Mouse (Mus musculus): ENCODE measurements around the gene Klf12. TPM values are rescaled to one million over a fixed set of nuclear protein-coding genes. Genes with fewer than 3 reads are reported as not detected.
A peak's percentile ranks its signal among the peaks of the same experiment; 100 is the strongest.

The Klf12 gene
- polyA plus RNA-seq, 1 experiment from 2014 or later: 39.7 TPM

GRCm38 (mm10) chr14:100105570-100105969 lies 178.9 kb downstream of the Klf12 start:
- no peaks in the 10 kb centered on the region for H3K27me3 ChIP-seq (ENCODE audit: control insufficient read depth, insufficient read depth, low read length)
- no peak overlapping the region for H3K27ac ChIP-seq (ENCODE audit: low read depth, low read length)
- ATAC-seq (replicated peaks; ENCODE audit: low FRiP score) (no peak), DNase-seq (ENCODE audit: low spot score) (no peak)
- H3K9me3 ChIP-seq (ENCODE audit: control insufficient read depth, low read length): no peaks in the 10 kb centered on the region
- peaks cover 11% of the 10 kb centered on the region; the same call in 1 of the 2 replicates for H3K4me1 ChIP-seq (replicated peaks; ENCODE audit: control insufficient read depth, insufficient read depth, low read length)
- no peak overlapping the region for H3K9ac ChIP-seq (ENCODE audit: low read length)
- H3K4me3 ChIP-seq (ENCODE audit: low read depth, low read length): no peak overlapping the region
- H3K36me3 ChIP-seq (ENCODE audit: control insufficient read depth, insufficient read depth, low read length): no peaks in the 10 kb centered on the region
- H3K4me2 ChIP-seq (ENCODE audit: low read depth, low read length, severe bottlenecking): no peak overlapping the region
- 89% methylated on average over 10 of the region's 10 CpGs for WGBS

DNA sequence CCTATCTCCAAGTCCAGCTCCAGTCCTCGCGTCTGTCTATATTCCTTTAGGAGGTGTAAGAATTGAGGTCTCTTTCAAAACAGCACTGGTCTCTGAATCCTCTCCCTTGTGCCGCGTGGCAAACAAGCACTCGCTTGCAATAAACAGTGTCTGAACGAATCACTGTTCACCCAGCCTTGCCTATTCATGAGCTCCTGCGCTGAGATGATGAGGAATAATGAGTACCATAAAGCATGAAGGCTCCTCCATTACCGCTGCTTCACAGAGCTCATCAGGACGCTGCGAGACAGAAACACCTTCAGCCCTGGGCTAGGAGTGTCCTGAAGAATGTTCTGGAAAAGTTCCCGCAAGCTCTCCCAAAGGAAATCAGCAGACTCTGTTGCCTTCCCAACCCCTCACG lies 179.7 kb downstream of the Klf12 start:
- no peak overlapping the region for H3K4me3 ChIP-seq (ENCODE audit: low read depth, low read length)
- no peaks in the 10 kb centered on the region for H3K36me3 ChIP-seq (ENCODE audit: control insufficient read depth, insufficient read depth, low read length)
- 67% methylated on average over 12 of the region's 12 CpGs for WGBS
- DNase-seq (ENCODE audit: low spot score): no peak
- H3K27me3 ChIP-seq (ENCODE audit: control insufficient read depth, insufficient read depth, low read length): no peaks in the 10 kb centered on the region
- H3K4me1 ChIP-seq (replicated peaks; ENCODE audit: control insufficient read depth, insufficient read depth, low read length): peaks cover 11% of the 10 kb centered on the region; the same call in 1 of the 2 replicates
- no peak overlapping the region for H3K9ac ChIP-seq (ENCODE audit: low read length)
- peak; percentile 54; the same call in 1 of the 2 replicates for ATAC-seq (replicated peaks; ENCODE audit: low FRiP score)
- H3K27ac ChIP-seq (ENCODE audit: low read depth, low read length): peak overlapping the region; percentile 46
- H3K4me2 ChIP-seq (ENCODE audit: low read depth, low read length, severe bottlenecking): no peak overlapping the region
- no peaks in the 10 kb centered on the region for H3K9me3 ChIP-seq (ENCODE audit: control insufficient read depth, low read length)

DNA sequence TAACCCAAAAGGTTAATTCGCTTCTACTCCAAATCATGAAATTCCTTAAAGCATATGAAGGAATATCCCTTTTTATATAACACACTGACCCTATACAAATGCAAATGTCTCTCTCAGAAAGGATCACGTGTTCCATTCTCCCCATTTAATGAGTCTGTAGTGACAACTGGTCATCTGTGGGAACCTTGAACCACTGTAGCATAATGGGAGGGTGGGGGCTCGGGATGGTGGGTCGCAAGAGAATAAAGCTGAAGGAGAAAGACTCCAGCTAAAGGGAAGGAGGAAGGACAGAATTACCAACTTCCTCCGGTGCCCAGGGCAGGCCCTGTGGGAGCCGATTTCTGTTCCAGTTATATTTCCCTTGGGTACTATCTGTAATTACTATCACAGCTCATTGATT lies 180.7 kb downstream of the Klf12 start:
- H3K36me3 ChIP-seq (ENCODE audit: control insufficient read depth, insufficient read depth, low read length): no peaks in the 10 kb centered on the region
- no peak overlapping the region for H3K4me2 ChIP-seq (ENCODE audit: low read depth, low read length, severe bottlenecking)
- no peaks in the 10 kb centered on the region for H3K9me3 ChIP-seq (ENCODE audit: control insufficient read depth, low read length)
- H3K4me1 ChIP-seq (replicated peaks; ENCODE audit: control insufficient read depth, insufficient read depth, low read length): peaks cover 6% of the 10 kb centered on the region; the same call in 1 of the 2 replicates
- H3K9ac ChIP-seq (ENCODE audit: low read length): no peak overlapping the region
- WGBS: 45% methylated on average over 6 of the region's 6 CpGs
- no peaks in the 10 kb centered on the region for H3K27me3 ChIP-seq (ENCODE audit: control insufficient read depth, insufficient read depth, low read length)
- no peak for DNase-seq (ENCODE audit: low spot score)
- no peak overlapping the region for H3K4me3 ChIP-seq (ENCODE audit: low read depth, low read length)
- peak; percentile 85 for ATAC-seq (replicated peaks; ENCODE audit: low FRiP score)
- H3K27ac ChIP-seq (ENCODE audit: low read depth, low read length): peak overlapping the region; percentile 46; the same call in 1 of the 2 replicates

- 57% methylated on average over 10 of the region's 10 CpGs for WGBS
- no peak overlapping the region for H3K27ac ChIP-seq (ENCODE audit: low read depth, low read length)
- ATAC-seq (replicated peaks; ENCODE audit: low FRiP score): no peak
Observed at GRCm38 (mm10) chr14:100097208-100098189, 187.0 kb downstream of the Klf12 start.

GRCm38 (mm10) chr14:100095730-100096129 lies 188.7 kb downstream of the Klf12 start:
- no peak overlapping the region for H3K9ac ChIP-seq (ENCODE audit: low read length)
- ATAC-seq (replicated peaks; ENCODE audit: low FRiP score) (no peak), DNase-seq (ENCODE audit: low spot score) (no peak)
- H3K9me3 ChIP-seq (ENCODE audit: control insufficient read depth, low read length): no peaks in the 10 kb centered on the region
- no peak overlapping the region for H3K27ac ChIP-seq (ENCODE audit: low read depth, low read length)
- H3K4me2 ChIP-seq (ENCODE audit: low read depth, low read length, severe bottlenecking): no peak overlapping the region
- no peaks in the 10 kb centered on the region; the same call in 1 of the 2 replicates for H3K4me1 ChIP-seq (replicated peaks; ENCODE audit: control insufficient read depth, insufficient read depth, low read length)
- no peaks in the 10 kb centered on the region for H3K27me3 ChIP-seq (ENCODE audit: control insufficient read depth, insufficient read depth, low read length)
- no peaks in the 10 kb centered on the region for H3K36me3 ChIP-seq (ENCODE audit: control insufficient read depth, insufficient read depth, low read length)
- WGBS: 80% methylated on average over 3 of the region's 3 CpGs
- no peak overlapping the region for H3K4me3 ChIP-seq (ENCODE audit: low read depth, low read length)

More at GRCm38 (mm10) chr14:100097208-100098189, 187.0 kb downstream of the Klf12 start:
- no peaks in the 10 kb centered on the region for H3K27me3 ChIP-seq (ENCODE audit: control insufficient read depth, insufficient read depth, low read length)
- H3K4me2 ChIP-seq (ENCODE audit: low read depth, low read length, severe bottlenecking): no peak overlapping the region
- H3K4me1 ChIP-seq (replicated peaks; ENCODE audit: control insufficient read depth, insufficient read depth, low read length): no peaks in the 10 kb centered on the region; the same call in 1 of the 2 replicates
- H3K9me3 ChIP-seq (ENCODE audit: control insufficient read depth, low read length): no peaks in the 10 kb centered on the region
- H3K36me3 ChIP-seq (ENCODE audit: control insufficient read depth, insufficient read depth, low read length): no peaks in the 10 kb centered on the region
- DNase-seq (ENCODE audit: low spot score): no peak
- no peak overlapping the region for H3K4me3 ChIP-seq (ENCODE audit: low read depth, low read length)
- no peak overlapping the region for H3K9ac ChIP-seq (ENCODE audit: low read length)

- Histone ChIP-seq H3K9ac (ENCODE audit: low read length) (no peak overlapping the region), H3K4me2 (ENCODE audit: low read depth, low read length, severe bottlenecking) (no peak overlapping the region), H3K27me3 (ENCODE audit: control insufficient read depth, insufficient read depth, low read length) (no peaks in the 10 kb centered on the region), H3K9me3 (ENCODE audit: control insufficient read depth, low read length) (no peaks in the 10 kb centered on the region), H3K27ac (ENCODE audit: low read depth, low read length) (no peak overlapping the region), H3K4me3 (ENCODE audit: low read depth, low read length) (no peak overlapping the region), H3K4me1 (replicated peaks; ENCODE audit: control insufficient read depth, insufficient read depth, low read length) (no peaks in the 10 kb centered on the region), H3K36me3 (ENCODE audit: control insufficient read depth, insufficient read depth, low read length) (no peaks in the 10 kb centered on the region)
- WGBS: 92% methylated on average over 1 of the region's 1 CpGs
- no peak for DNase-seq (ENCODE audit: low spot score)
- ATAC-seq (replicated peaks; ENCODE audit: low FRiP score): no peak
Observed at GRCm38 (mm10) chr14:100090517-100090916, 194.0 kb downstream of the Klf12 start.

DNA sequence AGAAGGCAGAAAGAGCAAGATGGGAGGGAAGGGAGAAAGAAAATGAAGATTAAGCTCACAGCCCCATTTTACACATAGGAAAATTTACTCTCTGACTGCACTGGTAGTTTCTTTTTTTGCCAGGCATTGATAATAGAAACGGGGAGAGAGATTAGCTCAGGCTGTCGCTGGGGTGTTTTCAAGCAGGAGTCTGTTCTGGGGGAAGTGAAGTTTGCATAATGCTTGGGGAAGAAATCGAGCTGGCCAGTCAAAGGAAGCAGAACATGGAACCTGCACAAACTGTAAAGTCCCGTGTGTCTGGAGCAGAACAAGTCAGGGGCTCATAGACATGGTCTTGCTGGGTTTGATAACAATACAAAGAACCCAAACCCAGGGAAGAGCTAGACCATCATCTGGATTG lies 204.9 kb downstream of the Klf12 start:
- no peak overlapping the region for H3K27ac ChIP-seq (ENCODE audit: low read depth, low read length)

DNA sequence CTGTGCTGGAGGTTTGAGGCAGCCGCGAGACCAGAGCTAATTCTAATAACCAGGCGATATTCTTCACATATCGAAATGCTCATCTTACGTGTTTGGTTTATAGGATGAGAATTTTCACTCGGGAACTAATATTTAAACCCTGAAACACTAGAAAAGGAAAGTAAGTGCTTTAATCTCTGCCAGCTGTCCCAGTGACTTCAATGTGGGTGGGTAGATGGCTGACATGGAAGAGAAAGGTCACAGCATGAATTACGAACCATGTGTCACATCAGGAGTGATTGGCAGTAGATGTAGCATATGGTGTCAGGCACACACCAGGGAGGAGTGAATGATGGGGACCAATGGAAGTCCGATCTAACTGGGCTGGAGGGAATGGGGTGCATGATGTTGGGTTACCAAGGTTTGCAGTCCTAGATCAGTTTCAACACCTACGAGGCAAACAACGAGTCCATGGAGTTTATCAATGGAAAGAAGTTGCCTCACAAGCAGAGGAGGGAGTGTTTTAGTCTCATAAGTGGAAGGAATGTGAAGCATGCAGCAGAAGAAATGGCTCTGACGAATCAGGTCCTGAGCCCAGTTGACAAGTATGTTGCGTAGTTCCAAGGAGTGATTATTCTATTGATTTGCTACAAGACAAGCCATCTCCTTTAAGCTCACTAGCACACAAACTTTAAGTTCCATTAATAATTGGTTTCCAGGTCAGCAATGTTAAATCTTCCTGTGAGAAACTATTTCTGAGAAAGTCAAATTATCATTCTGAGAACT lies 211.9 kb downstream of the Klf12 start:
- no peak for DNase-seq (ENCODE audit: low spot score)
- no peaks in the 10 kb centered on the region for H3K4me1 ChIP-seq (replicated peaks; ENCODE audit: control insufficient read depth, insufficient read depth, low read length)
- no peaks in the 10 kb centered on the region for H3K36me3 ChIP-seq (ENCODE audit: control insufficient read depth, insufficient read depth, low read length)
- WGBS: 76% methylated on average over 12 of the region's 12 CpGs
- H3K9ac ChIP-seq (ENCODE audit: low read length): no peak overlapping the region
- H3K9me3 ChIP-seq (ENCODE audit: control insufficient read depth, low read length): no peaks in the 10 kb centered on the region
- no peak overlapping the region for H3K4me2 ChIP-seq (ENCODE audit: low read depth, low read length, severe bottlenecking)
- no peak overlapping the region for H3K4me3 ChIP-seq (ENCODE audit: low read depth, low read length)
- no peak overlapping the region for H3K27ac ChIP-seq (ENCODE audit: low read depth, low read length)
- no peak for ATAC-seq (replicated peaks; ENCODE audit: low FRiP score)
- H3K27me3 ChIP-seq (ENCODE audit: control insufficient read depth, insufficient read depth, low read length): no peaks in the 10 kb centered on the region

More for the DNA sequence above, 204.9 kb downstream of the Klf12 start:
- H3K4me3 ChIP-seq (ENCODE audit: low read depth, low read length): no peak overlapping the region
- H3K36me3 ChIP-seq (ENCODE audit: control insufficient read depth, insufficient read depth, low read length): no peaks in the 10 kb centered on the region
- H3K4me1 ChIP-seq (replicated peaks; ENCODE audit: control insufficient read depth, insufficient read depth, low read length): no peaks in the 10 kb centered on the region
- 77% methylated on average over 4 of the region's 4 CpGs for WGBS
- no peaks in the 10 kb centered on the region for H3K27me3 ChIP-seq (ENCODE audit: control insufficient read depth, insufficient read depth, low read length)
- no peak overlapping the region for H3K4me2 ChIP-seq (ENCODE audit: low read depth, low read length, severe bottlenecking)
- no peak overlapping the region for H3K9ac ChIP-seq (ENCODE audit: low read length)
- no peaks in the 10 kb centered on the region for H3K9me3 ChIP-seq (ENCODE audit: control insufficient read depth, low read length)
- ATAC-seq (replicated peaks; ENCODE audit: low FRiP score): no peak
- no peak for DNase-seq (ENCODE audit: low spot score)
